Mouse (Mus musculus) stomach, embryonic 15.5 days (tissue): ENCODE results near the gene Pou3f3. TPM values are rescaled to one million over a fixed set of nuclear protein-coding genes. Genes with fewer than 3 reads are reported as not detected.

Experiments
- ATAC-seq: fragments of 200-750 bp; cut with Nextera tagmentation; 2 replicates; pipeline ENCODE4 v1.8.0; 2017; ENCODE audit warnings: low read depth, moderate number of reproducible peaks, moderate TSS enrichment; ENCODE audit not compliant: insufficient read depth, low FRiP score
- H3K27ac ChIP-seq: fragments of 300-500 bp; sonication (generic); 2 replicates; pipeline ENCODE4 v1.5.1; 2015; ENCODE audit warnings: mild to moderate bottlenecking, inconsistent platforms
- H3K27me3 ChIP-seq: fragments of 300-500 bp; sonication (generic); replicated peaks from 2 replicates; pipeline ENCODE4 v1.6.1; 2015; ENCODE audit warnings: inconsistent platforms
- H3K36me3 ChIP-seq: fragments of 300-500 bp; sonication (generic); 2 replicates; pipeline ENCODE4 v1.6.1; 2015; ENCODE audit warnings: inconsistent platforms
- H3K4me1 ChIP-seq: fragments of 300-500 bp; sonication (generic); 2 replicates; pipeline ENCODE4 v1.6.1; 2015; ENCODE audit warnings: inconsistent platforms
- H3K4me2 ChIP-seq: fragments of 300-500 bp; sonication (generic); 2 replicates; pipeline ENCODE4 v1.6.1; 2015; ENCODE audit warnings: mild to moderate bottlenecking, inconsistent platforms
- H3K4me3 ChIP-seq: fragments of 300-500 bp; sonication (generic); replicated peaks from 2 replicates; pipeline ENCODE4 v1.5.1; 2015; ENCODE audit warnings: inconsistent platforms
- H3K9ac ChIP-seq: fragments of 300-500 bp; sonication (generic); 2 replicates; pipeline ENCODE4 v1.6.1; 2015; ENCODE audit warnings: inconsistent platforms
- H3K9me3 ChIP-seq: fragments of 300-500 bp; sonication (generic); 2 replicates; pipeline ENCODE4 v1.6.1; 2016; ENCODE audit warnings: inconsistent platforms
- WGBS: fragments of 180-500 bp; shearing (Covaris S2); methylation state at CpG from one replicate; pipeline ENCODE4 v1.1.7; 2015; 5-methylcytosine and 5-hydroxymethylcytosine counted together
- polyA plus RNA-seq: library from polyadenylated mRNA; unstranded; fragments of >200 nt; fragmentation: Nextera tagmentation; extraction: Ambion mirVana; gene quantifications from 2 replicates; pipeline ENCODE4 v1.2.1, GENCODE M21; 2015

Pou3f3 gene
- polyA plus RNA-seq, 1 experiment from 2014 or later = 0.10 TPM

DNA sequence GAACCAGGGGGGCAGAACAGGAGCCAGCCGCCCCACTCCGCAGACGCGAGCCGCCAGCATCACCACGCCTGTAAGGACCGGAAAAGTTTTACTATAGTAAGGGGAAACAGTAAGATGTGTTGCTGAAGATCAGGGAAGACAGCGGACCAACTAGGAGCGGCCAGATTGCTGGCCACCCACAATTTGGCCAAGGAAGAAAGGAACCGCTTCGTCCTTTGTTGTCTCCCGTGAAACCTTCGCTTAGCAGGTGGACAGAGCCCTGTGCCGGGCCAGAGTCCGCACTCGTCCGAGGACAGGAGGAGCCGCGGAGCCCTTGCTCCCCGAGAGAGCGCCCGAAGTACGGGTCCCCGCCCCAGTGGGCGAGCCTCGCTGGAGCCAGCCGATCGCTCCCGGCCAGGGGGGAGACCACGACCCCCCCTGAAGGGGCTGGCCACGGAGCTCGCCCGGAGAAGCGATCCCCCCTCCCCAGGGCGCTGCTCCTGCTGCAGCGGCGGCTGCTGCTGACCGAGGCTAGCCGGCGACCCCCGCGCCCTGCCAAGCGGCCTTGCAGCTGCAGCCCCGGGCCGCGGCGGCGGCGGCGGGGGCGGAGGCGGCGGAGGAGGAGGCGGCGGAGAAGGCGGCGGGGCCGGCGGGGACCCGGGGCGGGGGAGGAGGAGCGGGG lies 933 bp downstream of the Pou3f3 start:
- no peaks in the 10 kb centered on the region for H3K9me3 ChIP-seq
- peak overlapping the region; percentile 69 for H3K4me2 ChIP-seq
- H3K27me3 ChIP-seq = peaks cover 91% of the 10 kb centered on the region
- no peaks in the 10 kb centered on the region for H3K36me3 ChIP-seq
- peak overlapping the region; percentile 38 for H3K4me3 ChIP-seq
- peaks cover 42% of the 10 kb centered on the region for H3K4me1 ChIP-seq
- H3K27ac ChIP-seq = no peak overlapping the region
- under 1% methylated on average over 39 of the region's 62 CpGs for WGBS
- ATAC-seq = no peak
- no peak overlapping the region for H3K9ac ChIP-seq

DNA sequence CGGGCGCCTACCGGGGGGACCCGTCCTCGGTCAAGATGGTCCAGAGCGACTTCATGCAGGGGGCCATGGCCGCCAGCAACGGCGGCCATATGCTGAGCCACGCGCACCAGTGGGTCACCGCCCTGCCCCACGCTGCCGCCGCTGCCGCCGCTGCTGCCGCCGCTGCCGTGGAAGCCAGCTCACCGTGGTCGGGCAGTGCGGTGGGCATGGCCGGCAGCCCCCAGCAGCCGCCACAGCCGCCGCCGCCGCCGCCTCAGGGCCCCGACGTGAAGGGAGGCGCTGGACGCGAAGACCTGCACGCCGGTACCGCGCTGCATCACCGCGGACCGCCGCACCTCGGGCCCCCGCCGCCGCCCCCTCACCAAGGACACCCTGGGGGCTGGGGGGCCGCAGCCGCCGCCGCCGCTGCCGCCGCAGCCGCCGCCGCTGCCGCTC lies 1.8 kb downstream of the Pou3f3 start:
- under 1% methylated on average over 43 of the region's 58 CpGs for WGBS
- no peak overlapping the region for H3K9ac ChIP-seq
- H3K9me3 ChIP-seq = no peaks in the 10 kb centered on the region
- no peaks in the 10 kb centered on the region for H3K36me3 ChIP-seq
- H3K4me2 ChIP-seq = peak overlapping the region; percentile 69
- H3K4me1 ChIP-seq = peaks cover 42% of the 10 kb centered on the region
- peak overlapping the region; percentile 38 for H3K4me3 ChIP-seq
- peaks cover 91% of the 10 kb centered on the region for H3K27me3 ChIP-seq
- H3K27ac ChIP-seq = no peak overlapping the region
- ATAC-seq = no peak

DNA sequence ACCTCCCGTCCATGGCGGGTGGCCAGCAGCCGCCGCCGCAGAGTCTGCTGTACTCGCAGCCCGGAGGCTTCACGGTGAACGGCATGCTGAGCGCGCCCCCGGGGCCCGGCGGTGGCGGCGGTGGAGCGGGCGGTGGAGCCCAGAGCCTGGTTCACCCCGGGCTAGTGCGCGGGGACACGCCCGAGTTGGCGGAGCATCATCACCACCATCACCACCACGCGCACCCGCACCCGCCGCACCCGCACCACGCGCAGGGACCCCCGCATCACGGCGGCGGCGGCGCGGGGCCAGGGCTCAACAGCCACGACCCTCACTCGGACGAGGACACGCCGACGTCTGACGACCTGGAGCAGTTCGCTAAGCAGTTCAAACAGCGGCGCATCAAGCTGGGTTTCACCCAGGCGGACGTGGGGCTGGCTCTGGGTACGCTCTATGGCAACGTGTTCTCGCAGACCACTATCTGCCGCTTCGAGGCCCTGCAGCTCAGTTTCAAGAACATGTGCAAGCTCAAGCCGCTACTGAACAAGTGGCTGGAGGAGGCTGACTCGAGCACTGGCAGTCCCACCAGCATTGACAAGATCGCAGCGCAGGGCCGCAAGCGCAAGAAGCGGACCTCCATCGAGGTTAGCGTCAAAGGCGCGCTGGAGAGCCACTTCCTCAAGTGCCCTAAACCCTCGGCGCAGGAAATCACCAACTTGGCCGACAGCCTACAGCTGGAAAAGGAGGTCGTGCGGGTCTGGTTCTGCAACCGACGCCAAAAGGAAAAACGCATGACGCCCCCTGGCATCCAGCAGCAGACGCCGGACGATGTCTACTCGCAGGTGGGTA lies 2.4 kb downstream of the Pou3f3 start:
- Histone ChIP-seq H3K36me3 (no peaks in the 10 kb centered on the region), H3K4me1 (peaks cover 42% of the 10 kb centered on the region), H3K27me3 (peaks cover 88% of the 10 kb centered on the region), H3K4me2 (peak overlapping the region; percentile 69), H3K9ac (no peak overlapping the region), H3K9me3 (no peaks in the 10 kb centered on the region), H3K27ac (no peak overlapping the region), H3K4me3 (peak overlapping the region; percentile 38)
- ATAC-seq = no peak
- WGBS = under 1% methylated on average over 80 of the region's 80 CpGs

DNA sequence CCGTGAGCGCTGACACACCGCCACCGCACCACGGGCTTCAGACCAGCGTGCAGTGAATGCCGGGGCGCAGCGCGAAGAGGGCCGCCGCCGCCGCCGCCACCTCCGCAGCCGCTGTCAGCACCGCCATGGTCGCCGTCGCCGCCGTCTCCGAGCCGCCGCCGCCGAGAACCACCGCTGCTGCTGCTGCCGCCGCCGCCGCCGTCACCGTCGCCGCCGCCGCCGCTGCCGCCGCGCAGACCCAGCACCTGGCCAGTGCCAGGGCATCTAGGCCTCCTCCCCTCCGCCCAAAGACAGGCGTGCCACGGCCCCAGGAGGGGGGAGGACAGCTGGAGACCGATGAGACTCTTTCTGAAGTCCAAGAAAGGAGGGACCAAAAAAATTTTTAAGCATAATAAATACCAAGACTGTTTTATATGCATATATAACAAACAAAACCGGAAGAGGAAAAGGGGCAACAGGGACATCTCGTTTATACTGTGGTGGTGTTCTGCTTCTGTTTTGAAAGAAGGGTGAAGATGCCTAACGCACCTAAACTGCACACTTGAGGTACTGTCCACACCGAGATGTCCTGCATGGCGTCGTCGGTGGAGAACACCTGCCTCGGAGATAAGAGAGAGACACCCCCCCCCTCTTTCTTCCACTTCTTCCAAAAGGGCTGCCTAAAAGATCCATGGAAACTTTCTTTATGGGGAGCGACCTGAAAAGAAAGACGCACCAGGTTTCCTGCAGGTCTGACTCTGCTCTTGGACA lies 3.2 kb downstream of the Pou3f3 start:
- no peak for ATAC-seq
- no peak overlapping the region for H3K27ac ChIP-seq

DNA sequence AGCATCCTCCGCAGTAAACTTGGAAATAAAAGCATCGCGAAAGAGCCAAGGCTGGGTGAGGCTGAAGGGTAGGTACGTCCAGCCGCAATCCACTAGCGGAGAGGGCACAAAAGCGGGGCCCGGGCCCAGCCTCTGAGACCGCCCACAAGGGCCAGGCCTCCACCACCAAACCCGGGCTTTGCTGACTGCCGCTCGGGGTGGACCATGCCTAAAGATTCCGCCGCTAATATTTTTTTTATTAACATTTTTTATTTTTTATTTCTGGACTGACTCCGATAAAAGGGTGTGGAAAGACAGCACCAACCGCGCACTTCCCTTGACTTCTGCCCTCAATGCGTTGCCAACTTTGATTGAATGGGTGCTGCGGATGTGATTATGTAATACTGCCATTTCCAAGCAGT lies 3.9 kb downstream of the Pou3f3 start:
- peaks cover 88% of the 10 kb centered on the region for H3K27me3 ChIP-seq
- 2% methylated on average over 19 of the region's 19 CpGs for WGBS
- no peak overlapping the region for H3K4me3 ChIP-seq
- ATAC-seq = no peak
- H3K9ac ChIP-seq = no peak overlapping the region
- peaks cover 38% of the 10 kb centered on the region for H3K4me1 ChIP-seq
- no peak overlapping the region for H3K4me2 ChIP-seq
- no peak overlapping the region for H3K27ac ChIP-seq
- no peaks in the 10 kb centered on the region for H3K9me3 ChIP-seq
- H3K36me3 ChIP-seq = no peaks in the 10 kb centered on the region

More for the DNA sequence above, 3.2 kb downstream of the Pou3f3 start:
- Histone ChIP-seq H3K9me3 (no peaks in the 10 kb centered on the region), H3K27me3 (peaks cover 88% of the 10 kb centered on the region), H3K9ac (no peak overlapping the region), H3K4me1 (peaks cover 42% of the 10 kb centered on the region), H3K4me2 (peak overlapping the region; percentile 69), H3K36me3 (no peaks in the 10 kb centered on the region), H3K4me3 (peak overlapping the region; percentile 38)
- under 1% methylated on average over 56 of the region's 57 CpGs for WGBS

DNA sequence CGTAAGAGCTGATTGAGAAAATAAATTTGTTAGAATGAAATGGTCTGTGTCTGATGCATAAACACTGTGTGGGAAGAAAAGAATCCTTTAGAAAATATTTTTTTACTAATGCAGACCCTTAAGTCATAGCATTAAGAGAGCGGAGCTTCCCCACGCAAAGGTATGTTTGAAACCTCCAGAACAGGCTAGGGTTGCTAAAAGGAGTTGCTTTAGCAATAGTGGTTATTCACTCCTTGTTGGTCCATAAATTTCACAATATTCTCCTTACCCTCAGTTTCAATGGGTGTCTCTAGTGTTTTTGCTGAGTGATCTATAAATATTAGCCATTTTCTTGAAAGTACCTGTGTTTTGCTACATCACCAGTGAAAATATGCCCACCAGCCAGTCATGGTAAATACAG lies 4.6 kb downstream of the Pou3f3 start:
- no peak overlapping the region for H3K4me2 ChIP-seq
- H3K27me3 ChIP-seq = peaks cover 87% of the 10 kb centered on the region
- no peak overlapping the region for H3K9ac ChIP-seq
- H3K4me3 ChIP-seq = no peak overlapping the region
- no peak overlapping the region for H3K27ac ChIP-seq
- no peak for ATAC-seq
- no peaks in the 10 kb centered on the region for H3K36me3 ChIP-seq
- peaks cover 32% of the 10 kb centered on the region for H3K4me1 ChIP-seq
- WGBS = 8% methylated on average over 3 of the region's 3 CpGs
- no peaks in the 10 kb centered on the region for H3K9me3 ChIP-seq

DNA sequence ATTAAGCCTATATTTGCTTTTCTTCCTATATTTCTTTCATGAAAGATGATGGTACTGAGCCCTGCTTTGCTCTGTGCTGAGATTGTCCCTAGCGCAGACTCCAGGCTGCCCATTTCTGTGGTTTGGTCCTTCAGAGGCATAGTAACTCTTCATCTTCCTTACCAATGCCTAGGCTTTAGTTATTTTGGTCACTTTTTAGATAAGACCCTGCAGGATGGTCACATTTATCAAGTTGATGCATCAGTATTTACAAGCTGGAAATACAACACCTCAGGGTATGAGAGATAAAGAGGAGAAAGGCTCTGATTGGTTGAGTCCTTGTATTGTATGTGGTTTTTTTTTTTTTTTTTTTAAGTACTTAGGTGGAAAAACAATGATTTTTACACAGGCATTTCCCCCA lies 5.2 kb downstream of the Pou3f3 start:
- WGBS = 15% methylated on average over 1 of the region's 1 CpGs
- H3K27ac ChIP-seq = no peak overlapping the region
- peaks cover 27% of the 10 kb centered on the region for H3K4me1 ChIP-seq
- no peak overlapping the region for H3K4me3 ChIP-seq
- H3K36me3 ChIP-seq = no peaks in the 10 kb centered on the region
- peaks cover 88% of the 10 kb centered on the region for H3K27me3 ChIP-seq
- no peaks in the 10 kb centered on the region for H3K9me3 ChIP-seq
- H3K4me2 ChIP-seq = no peak overlapping the region
- H3K9ac ChIP-seq = no peak overlapping the region
- ATAC-seq = no peak

DNA sequence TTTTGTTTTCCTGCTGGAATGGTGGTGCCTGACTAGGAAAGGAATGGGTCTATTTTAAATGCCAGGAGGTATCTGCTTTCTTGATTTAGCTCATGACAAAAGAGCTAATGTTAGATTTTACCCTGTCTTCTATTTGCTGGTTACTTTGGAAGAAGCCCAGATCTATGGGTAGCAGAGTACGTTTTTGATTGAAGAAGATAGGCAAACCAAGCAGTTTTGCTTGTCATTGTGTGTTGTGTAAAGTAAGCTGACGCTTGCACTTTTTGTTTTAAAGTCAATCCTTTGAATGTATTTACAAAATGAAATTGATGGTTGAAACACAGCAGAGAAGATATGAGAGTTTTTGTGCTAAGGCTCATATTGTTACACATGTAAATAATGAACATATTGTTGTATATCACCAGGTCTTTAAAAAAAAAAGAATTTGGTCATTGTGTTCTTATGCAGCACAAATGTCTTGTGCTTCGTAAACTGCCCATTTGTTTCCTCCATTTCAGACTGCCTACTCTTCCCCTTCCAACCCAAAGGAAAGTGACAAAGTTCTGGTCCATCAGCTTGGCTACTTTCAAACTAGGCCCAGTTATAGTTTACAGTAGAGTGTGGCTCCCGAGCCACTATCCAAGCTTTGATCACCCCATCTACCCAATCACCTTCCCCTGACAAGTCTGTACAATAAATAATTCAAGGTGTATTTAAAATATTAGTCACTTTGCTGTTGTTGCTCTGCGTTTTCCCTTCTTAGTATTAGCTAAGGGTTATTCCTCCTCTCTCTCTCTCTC lies 6.5 kb downstream of the Pou3f3 start:
- Histone ChIP-seq H3K27ac (no peak overlapping the region), H3K27me3 (peaks cover 89% of the 10 kb centered on the region), H3K4me1 (peaks cover 17% of the 10 kb centered on the region), H3K9ac (no peak overlapping the region), H3K4me2 (no peak overlapping the region), H3K36me3 (no peaks in the 10 kb centered on the region), H3K9me3 (no peaks in the 10 kb centered on the region), H3K4me3 (no peak overlapping the region)
- ATAC-seq = no peak
- 17% methylated on average over 5 of the region's 5 CpGs for WGBS

DNA sequence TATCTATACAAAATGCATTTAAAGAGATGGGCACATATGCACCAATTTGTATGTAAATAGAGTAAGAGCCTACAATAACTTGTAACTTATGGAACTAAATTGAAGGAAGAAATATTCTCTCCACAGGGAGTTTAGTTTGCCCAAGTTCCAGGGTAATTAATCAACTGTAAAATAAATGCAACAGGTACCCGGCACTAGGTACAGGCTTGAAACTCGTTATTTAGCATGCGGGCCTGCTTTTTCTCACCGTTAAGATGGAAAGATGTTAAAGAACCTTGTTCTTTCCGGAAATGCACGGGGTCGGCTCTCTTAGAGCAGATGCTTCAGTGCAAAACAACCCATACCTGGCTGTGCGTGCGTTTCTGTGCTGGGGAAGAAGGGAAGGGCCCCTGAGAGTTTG lies 7.4 kb downstream of the Pou3f3 start:
- H3K4me2 ChIP-seq = no peak overlapping the region
- ATAC-seq = no peak
- H3K27ac ChIP-seq = no peak overlapping the region
- WGBS = under 1% methylated on average over 9 of the region's 9 CpGs
- no peaks in the 10 kb centered on the region for H3K36me3 ChIP-seq
- H3K4me3 ChIP-seq = no peak overlapping the region
- peaks cover 7% of the 10 kb centered on the region for H3K4me1 ChIP-seq
- H3K27me3 ChIP-seq = peaks cover 89% of the 10 kb centered on the region
- no peaks in the 10 kb centered on the region for H3K9me3 ChIP-seq
- no peak overlapping the region for H3K9ac ChIP-seq

DNA sequence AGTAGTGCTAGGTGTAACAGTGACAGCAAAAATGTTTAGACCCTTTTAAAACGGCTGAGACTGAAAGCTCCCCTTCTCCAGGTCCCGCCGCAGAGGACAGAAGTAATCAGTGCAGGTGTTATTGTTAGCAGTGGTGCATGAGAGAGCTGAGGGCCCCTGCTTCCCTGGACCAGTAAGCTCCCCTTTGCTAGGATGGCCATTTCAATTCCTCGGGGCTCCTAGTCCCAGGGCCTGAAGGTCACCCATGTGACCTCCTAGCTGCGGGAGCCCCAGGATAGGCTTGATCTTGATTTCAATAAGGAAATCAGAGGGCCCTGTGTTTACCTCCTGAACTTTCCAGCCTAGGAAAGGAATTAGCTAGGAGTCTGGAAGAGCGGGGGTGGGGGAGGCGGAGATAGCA lies 7.9 kb downstream of the Pou3f3 start:
- Histone ChIP-seq H3K36me3 (no peaks in the 10 kb centered on the region), H3K27me3 (peaks cover 89% of the 10 kb centered on the region), H3K9ac (no peak overlapping the region), H3K27ac (no peak overlapping the region), H3K4me1 (peaks cover 3% of the 10 kb centered on the region), H3K4me2 (no peak overlapping the region), H3K4me3 (no peak overlapping the region), H3K9me3 (no peaks in the 10 kb centered on the region)
- 3% methylated on average over 7 of the region's 7 CpGs for WGBS
- ATAC-seq = no peak

DNA sequence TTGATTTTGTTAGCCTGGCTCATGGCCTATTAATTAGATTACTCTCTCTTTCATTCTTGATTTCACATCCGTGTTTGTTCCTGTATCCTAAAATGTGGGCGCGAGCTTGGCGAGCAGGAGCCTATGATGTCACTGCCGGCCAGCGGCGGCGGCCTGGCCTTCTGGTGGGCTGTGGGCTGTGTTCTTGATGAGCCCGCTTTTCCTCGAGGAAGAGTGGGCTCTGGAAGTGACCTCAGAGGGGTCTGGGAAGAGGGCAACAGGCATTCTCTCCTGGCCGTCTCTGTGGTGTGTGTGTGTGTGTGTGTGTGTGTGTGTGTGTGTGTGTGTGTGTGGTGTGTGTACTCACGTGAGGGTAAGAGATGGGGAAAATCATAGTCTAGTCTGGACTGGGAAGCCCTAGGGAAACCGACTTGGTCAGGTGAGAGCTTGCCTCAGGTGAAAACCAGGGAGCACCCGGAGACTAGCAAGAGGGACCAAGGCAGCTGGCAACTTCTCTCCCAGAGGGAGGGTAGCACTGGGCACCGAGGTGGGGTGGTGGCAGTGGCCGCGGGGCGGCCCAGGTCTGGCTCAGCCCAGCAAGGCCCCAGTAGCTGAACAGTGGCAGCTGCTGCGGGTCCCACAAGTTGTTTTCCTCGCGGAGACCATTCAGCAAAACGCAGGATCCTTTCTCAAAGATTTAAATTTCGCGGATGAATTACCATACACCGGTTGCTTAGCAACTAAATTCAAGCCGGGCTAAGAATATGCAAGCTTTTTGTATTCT lies 8.5 kb downstream of the Pou3f3 start:
- Histone ChIP-seq H3K27ac (no peak overlapping the region), H3K4me1 (no peaks in the 10 kb centered on the region), H3K9me3 (no peaks in the 10 kb centered on the region), H3K4me2 (no peak overlapping the region), H3K27me3 (peaks cover 89% of the 10 kb centered on the region), H3K9ac (no peak overlapping the region), H3K36me3 (no peaks in the 10 kb centered on the region), H3K4me3 (no peak overlapping the region)
- no peak for ATAC-seq
- WGBS = under 1% methylated on average over 26 of the region's 26 CpGs
